Mouse (Mus musculus): ENCODE data around the gene Mmgt2. TPM values are rescaled to one million over a fixed set of nuclear protein-coding genes. Genes with fewer than 3 reads are reported as not detected.

The Mmgt2 gene
- polyA plus RNA-seq, 1 experiment from 2014 or later: 42.7 TPM

GRCm38 (mm10) chr11:62668986-62669385, 20.5 kb downstream of the Mmgt2 start:
- Histone ChIP-seq H3K9me3 (ENCODE audit: low read depth, low read length) (no peaks in the 10 kb centered on the region), H3K36me3 (ENCODE audit: insufficient read depth) (no peaks in the 10 kb centered on the region), H3K4me2 (no peak overlapping the region), H3K9ac (no peak overlapping the region), H3K27ac (ENCODE audit: low read depth) (no peak overlapping the region), H3K4me3 (ENCODE audit: low read depth, low read length) (no peak overlapping the region), H3K4me1 (ENCODE audit: insufficient read depth) (no peaks in the 10 kb centered on the region), H3K27me3 (ENCODE audit: insufficient read depth, low read length) (no peaks in the 10 kb centered on the region)
- WGBS: 84% methylated on average over 5 of the region's 5 CpGs
- TF ChIP-seq CTCF (IDR thresholded peaks at IDR 0.05; ENCODE audit: low read depth): no peak
- ATAC-seq (ENCODE audit: insufficient read depth): no peak
- DNase-seq: no peak

- WGBS: 59% methylated on average over 12 of the region's 12 CpGs
- ATAC-seq (ENCODE audit: insufficient read depth) (no peak), DNase-seq (no peak)
- H3K27me3 ChIP-seq (ENCODE audit: insufficient read depth, low read length): no peaks in the 10 kb centered on the region
- H3K9me3 ChIP-seq (ENCODE audit: low read depth, low read length): no peaks in the 10 kb centered on the region
- H3K4me3 ChIP-seq (ENCODE audit: low read depth, low read length): no peak overlapping the region
- no peak for TF ChIP-seq CTCF (IDR thresholded peaks at IDR 0.05; ENCODE audit: low read depth)
- H3K9ac ChIP-seq: no peak overlapping the region
- H3K4me1 ChIP-seq (ENCODE audit: insufficient read depth): no peaks in the 10 kb centered on the region
- H3K4me2 ChIP-seq: no peak overlapping the region
- no peak overlapping the region for H3K27ac ChIP-seq (ENCODE audit: low read depth)
- H3K36me3 ChIP-seq (ENCODE audit: insufficient read depth): no peaks in the 10 kb centered on the region
Observed at GRCm38 (mm10) chr11:62669471-62669870, 21.0 kb downstream of the Mmgt2 start.

- no peak overlapping the region for H3K4me3 ChIP-seq (ENCODE audit: low read depth, low read length)
- 80% methylated on average over 6 of the region's 6 CpGs for WGBS
- H3K9me3 ChIP-seq (ENCODE audit: low read depth, low read length): no peaks in the 10 kb centered on the region
- TF ChIP-seq CTCF (IDR thresholded peaks at IDR 0.05; ENCODE audit: low read depth): no peak
- no peak overlapping the region for H3K9ac ChIP-seq
- H3K36me3 ChIP-seq (ENCODE audit: insufficient read depth): no peaks in the 10 kb centered on the region
- H3K27ac ChIP-seq (ENCODE audit: low read depth): no peak overlapping the region
- H3K27me3 ChIP-seq (ENCODE audit: insufficient read depth, low read length): no peaks in the 10 kb centered on the region
- H3K4me2 ChIP-seq: no peak overlapping the region
- no peaks in the 10 kb centered on the region for H3K4me1 ChIP-seq (ENCODE audit: insufficient read depth)
- ATAC-seq (ENCODE audit: insufficient read depth) (no peak), DNase-seq (no peak)
Observed at GRCm38 (mm10) chr11:62670006-62670405, 21.5 kb downstream of the Mmgt2 start.

- Histone ChIP-seq H3K36me3 (ENCODE audit: insufficient read depth) (no peaks in the 10 kb centered on the region), H3K4me1 (ENCODE audit: insufficient read depth) (no peaks in the 10 kb centered on the region), H3K4me3 (ENCODE audit: low read depth, low read length) (peak overlapping the region; percentile 17), H3K27ac (ENCODE audit: low read depth) (no peak overlapping the region), H3K9me3 (ENCODE audit: low read depth, low read length) (no peaks in the 10 kb centered on the region), H3K9ac (peak overlapping the region; percentile 32), H3K27me3 (ENCODE audit: insufficient read depth, low read length) (no peaks in the 10 kb centered on the region), H3K4me2 (peak overlapping the region; percentile 53)
- ATAC-seq (ENCODE audit: insufficient read depth): peak; percentile 97
- TF ChIP-seq CTCF (IDR thresholded peaks at IDR 0.05; ENCODE audit: low read depth): peak; percentile 88
- 20% methylated on average over 17 of the region's 17 CpGs for WGBS
- peak; percentile 93 for DNase-seq
Observed at GRCm38 (mm10) chr11:62675480-62676289, 27.2 kb downstream of the Mmgt2 start.

- WGBS: 91% methylated on average over 4 of the region's 4 CpGs
- Histone ChIP-seq H3K36me3 (ENCODE audit: insufficient read depth) (no peaks in the 10 kb centered on the region), H3K9ac (no peak overlapping the region)
Observed at GRCm38 (mm10) chr11:62676290-62676596, 27.8 kb downstream of the Mmgt2 start.

GRCm38 (mm10) chr11:62678778-62679354, 30.4 kb downstream of the Mmgt2 start:
- Histone ChIP-seq H3K4me3 (ENCODE audit: low read depth, low read length) (no peak overlapping the region), H3K9ac (no peak overlapping the region), H3K4me2 (no peak overlapping the region), H3K27me3 (ENCODE audit: insufficient read depth, low read length) (no peaks in the 10 kb centered on the region), H3K9me3 (ENCODE audit: low read depth, low read length) (no peaks in the 10 kb centered on the region), H3K4me1 (ENCODE audit: insufficient read depth) (no peaks in the 10 kb centered on the region), H3K27ac (ENCODE audit: low read depth) (no peak overlapping the region), H3K36me3 (ENCODE audit: insufficient read depth) (no peaks in the 10 kb centered on the region)
- WGBS: 81% methylated on average over 7 of the region's 7 CpGs
- DNase-seq (no peak), ATAC-seq (ENCODE audit: insufficient read depth) (no peak)
- TF ChIP-seq CTCF (IDR thresholded peaks at IDR 0.05; ENCODE audit: low read depth): no peak

More at GRCm38 (mm10) chr11:62676290-62676596, 27.8 kb downstream of the Mmgt2 start:
- ATAC-seq (ENCODE audit: insufficient read depth) (0 out of 2 replicates have a peak, but pooled peaks have one; percentile 4), DNase-seq (no peak)
- no peak overlapping the region for H3K4me2 ChIP-seq
- no peak overlapping the region for H3K4me3 ChIP-seq (ENCODE audit: low read depth, low read length)
- no peaks in the 10 kb centered on the region for H3K27me3 ChIP-seq (ENCODE audit: insufficient read depth, low read length)
- no peak overlapping the region for H3K27ac ChIP-seq (ENCODE audit: low read depth)
- no peaks in the 10 kb centered on the region for H3K9me3 ChIP-seq (ENCODE audit: low read depth, low read length)
- no peak for TF ChIP-seq CTCF (IDR thresholded peaks at IDR 0.05; ENCODE audit: low read depth)
- H3K4me1 ChIP-seq (ENCODE audit: insufficient read depth): no peaks in the 10 kb centered on the region

GRCm38 (mm10) chr11:62679954-62680353, 31.5 kb downstream of the Mmgt2 start:
- no peak for ATAC-seq (ENCODE audit: insufficient read depth)
- Histone ChIP-seq H3K27ac (ENCODE audit: low read depth) (no peak overlapping the region), H3K36me3 (ENCODE audit: insufficient read depth) (no peaks in the 10 kb centered on the region), H3K4me2 (no peak overlapping the region), H3K4me3 (ENCODE audit: low read depth, low read length) (no peak overlapping the region), H3K27me3 (ENCODE audit: insufficient read depth, low read length) (no peaks in the 10 kb centered on the region), H3K9ac (no peak overlapping the region), H3K4me1 (ENCODE audit: insufficient read depth) (no peaks in the 10 kb centered on the region), H3K9me3 (ENCODE audit: low read depth, low read length) (no peaks in the 10 kb centered on the region)
- DNase-seq: no peak
- 66% methylated on average over 4 of the region's 4 CpGs for WGBS
- TF ChIP-seq CTCF (IDR thresholded peaks at IDR 0.05; ENCODE audit: low read depth): no peak
